In genomic region chr6:52917471-52917870, GRCm38 (mm10) we compare ENCODE assay signal across 20 mouse cellular contexts.
"Had no signal": no experiment of that assay in that cellular context is flagged by ENCODE, and none has a peak within 500 bp of the region (broad histone marks: within the 10 kb centered on the region; RNA-seq: fewer than 3 reads in every experiment).

No protein-coding gene starts in this region.

- H3K4me2 ChIP-seq: intestine, embryonic 15.5 days; limb, embryonic 12.5 days; limb, embryonic 15.5 days; liver, embryonic 11.5 days; lung, embryonic 14.5 days; midbrain, embryonic 12.5 days; midbrain, embryonic 15.5 days; neural tube, embryonic 12.5 days; neural tube, embryonic 15.5 days had no signal

- H3K4me1 ChIP-seq: intestine, embryonic 15.5 days; midbrain, embryonic 15.5 days had no signal

- H3K27me3 ChIP-seq: intestine, embryonic 15.5 days; limb, embryonic 15.5 days; midbrain, embryonic 15.5 days had no signal

- H3K36me3 ChIP-seq: intestine, embryonic 15.5 days; limb, embryonic 12.5 days; limb, embryonic 15.5 days; midbrain, embryonic 12.5 days; midbrain, embryonic 15.5 days; neural tube, embryonic 12.5 days; neural tube, embryonic 15.5 days had no signal

- H3K27ac ChIP-seq: intestine, embryonic 15.5 days; kidney, postnatal 0 days; limb, embryonic 12.5 days; limb, embryonic 15.5 days; liver, embryonic 14.5 days; macrophage; midbrain, embryonic 12.5 days; midbrain, embryonic 15.5 days; neural tube, embryonic 12.5 days; neural tube, embryonic 15.5 days had no signal

- H3K9ac ChIP-seq: intestine, embryonic 15.5 days; limb, embryonic 12.5 days; limb, embryonic 15.5 days; liver, embryonic 14.5 days; liver, postnatal 0 days; lung, embryonic 14.5 days; midbrain, embryonic 12.5 days; midbrain, embryonic 15.5 days; neural tube, embryonic 12.5 days; neural tube, embryonic 15.5 days had no signal

- H3K4me3 ChIP-seq: intestine, embryonic 15.5 days; limb, embryonic 12.5 days; limb, embryonic 15.5 days; midbrain, embryonic 12.5 days; midbrain, embryonic 15.5 days; neural tube, embryonic 12.5 days; neural tube, embryonic 15.5 days had no signal

- ATAC-seq: hindbrain, embryonic 16.5 days; intestine, embryonic 15.5 days; liver, postnatal 0 days; lung, postnatal 0 days; midbrain, embryonic 15.5 days had no signal

- H3K9me3 ChIP-seq: intestine, embryonic 15.5 days; limb, embryonic 12.5 days; limb, embryonic 15.5 days; midbrain, embryonic 12.5 days; midbrain, embryonic 15.5 days; neural tube, embryonic 12.5 days; neural tube, embryonic 15.5 days had no signal

- DNase-seq: left cerebral cortex, postnatal 4 days; liver, postnatal 0 days; lung, embryonic 14.5 days; retina, postnatal 1 day; right cerebral cortex, postnatal 25 days; thymus, adult 18-20 months; thymus, postnatal 14 days had no signal
